Mouse (Mus musculus): Measurements from ENCODE around the gene Dhx30.

Dhx30 gene

GRCm38 (mm10) chr9:110047260-110047659 lies 70.4 kb downstream of the Dhx30 start:
- no peak for DNase-seq (ENCODE audit: inconsistent ontology term)

GRCm38 (mm10) chr9:110045763-110046377 lies 71.8 kb downstream of the Dhx30 start:
- no peak for DNase-seq (ENCODE audit: inconsistent ontology term)

GRCm38 (mm10) chr9:110044373-110044772 lies 73.3 kb downstream of the Dhx30 start:
- no peak for DNase-seq (ENCODE audit: inconsistent ontology term)

DNA sequence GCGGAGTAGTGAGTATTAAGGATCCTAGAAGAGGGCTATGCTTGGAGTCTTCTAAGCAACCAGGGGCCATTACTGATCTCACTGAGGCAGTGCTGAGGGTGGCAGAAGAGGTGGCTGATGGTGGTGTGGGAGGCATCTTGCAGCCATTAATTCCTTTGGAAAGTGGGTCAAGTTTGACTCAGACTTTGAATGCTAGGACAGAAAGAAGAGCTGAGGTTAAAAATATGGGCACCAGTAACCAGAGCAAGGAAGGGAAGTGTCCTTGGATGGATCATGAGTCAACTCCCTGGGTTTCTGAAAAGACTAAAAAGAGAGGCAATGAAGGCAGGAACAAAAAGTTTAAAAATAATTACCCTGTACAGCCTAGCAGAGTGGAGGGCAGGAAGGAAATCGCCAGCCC lies 79.1 kb downstream of the Dhx30 start:
- DNase-seq (ENCODE audit: inconsistent ontology term): no peak

DNA sequence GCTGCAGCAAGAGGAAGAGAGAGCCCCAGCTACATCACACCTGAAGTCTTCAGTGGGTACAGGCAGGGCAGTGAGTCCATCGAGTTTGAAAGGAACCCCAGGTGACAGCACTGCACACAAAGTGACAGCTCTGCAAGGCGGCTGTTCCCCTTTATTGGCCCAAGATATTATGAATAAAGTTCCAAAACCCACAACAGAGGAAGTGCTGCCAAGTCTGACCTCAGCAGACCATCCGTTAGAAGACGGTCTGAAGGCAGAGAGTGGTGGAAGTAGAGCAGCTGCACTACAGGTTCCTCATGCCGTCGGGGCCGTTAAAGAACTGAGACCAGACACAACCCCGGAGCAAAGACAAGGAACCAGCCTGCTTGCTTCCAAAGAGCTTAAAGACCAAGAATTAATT lies 79.7 kb downstream of the Dhx30 start:
- DNase-seq (ENCODE audit: inconsistent ontology term): no peak

DNA sequence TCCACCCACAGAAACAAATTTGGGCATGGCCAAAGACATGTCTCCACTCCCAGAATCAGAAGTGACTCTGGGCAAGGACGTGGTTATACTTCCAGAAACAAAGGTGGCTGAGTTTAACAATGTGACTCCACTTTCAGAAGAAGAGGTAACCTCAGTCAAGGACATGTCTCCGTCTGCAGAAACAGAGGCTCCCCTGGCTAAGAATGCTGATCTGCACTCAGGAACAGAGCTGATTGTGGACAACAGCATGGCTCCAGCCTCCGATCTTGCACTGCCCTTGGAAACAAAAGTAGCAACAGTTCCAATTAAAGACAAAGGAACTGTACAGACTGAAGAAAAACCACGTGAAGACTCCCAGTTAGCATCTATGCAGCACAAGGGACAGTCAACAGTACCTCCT lies 82.5 kb downstream of the Dhx30 start:
- DNase-seq (ENCODE audit: inconsistent ontology term): no peak

Measured in Muller cell, postnatal 12 days (primary cell).